Mouse (Mus musculus) testis, adult 2 months (tissue): ENCODE measurements around the gene Tap2.

Experiments used
- CTCF ChIP-seq: fragments of 200-500 bp; IDR thresholded peaks from 2 replicates; pipeline ENCODE4 v1.5.1; 2012; ENCODE audit warnings: low read depth, mild to moderate bottlenecking, inconsistent platforms, low read length, moderate library complexity; ENCODE audit not compliant: control insufficient read depth, insufficient read depth, insufficient replicate concordance
- POLR2A ChIP-seq: fragments of 200-500 bp; IDR thresholded peaks from 2 replicates; pipeline ENCODE4 v1.6.1; 2012; ENCODE audit warnings: low read depth, mild to moderate bottlenecking, inconsistent platforms, low read length, moderate library complexity; ENCODE audit not compliant: control insufficient read depth

DNA sequence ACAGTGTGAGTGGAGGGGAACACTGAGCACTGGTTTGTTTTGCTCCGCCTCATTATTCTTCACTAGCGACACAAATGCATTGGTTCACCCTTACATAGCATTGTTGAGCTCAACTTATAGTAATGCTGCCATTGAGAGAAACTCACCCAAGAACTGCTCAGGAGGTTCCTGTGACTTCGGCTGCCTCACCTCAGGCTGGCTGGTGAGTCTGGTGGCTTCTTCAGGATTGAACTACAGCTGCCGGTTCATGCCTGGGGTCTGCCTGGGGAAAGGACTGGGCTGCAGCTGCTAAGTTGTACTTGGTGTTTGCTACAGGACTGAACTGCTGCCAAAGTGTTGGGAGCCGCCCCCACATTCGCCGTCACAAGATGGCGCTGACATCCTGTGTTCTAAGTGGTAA lies 22.1 kb downstream of the Tap2 start:
- TF ChIP-seq CTCF (no peak), POLR2A (no peak)
